Comparison of ENCODE assay signal across 19 mouse cellular contexts in the genomic region with DNA sequence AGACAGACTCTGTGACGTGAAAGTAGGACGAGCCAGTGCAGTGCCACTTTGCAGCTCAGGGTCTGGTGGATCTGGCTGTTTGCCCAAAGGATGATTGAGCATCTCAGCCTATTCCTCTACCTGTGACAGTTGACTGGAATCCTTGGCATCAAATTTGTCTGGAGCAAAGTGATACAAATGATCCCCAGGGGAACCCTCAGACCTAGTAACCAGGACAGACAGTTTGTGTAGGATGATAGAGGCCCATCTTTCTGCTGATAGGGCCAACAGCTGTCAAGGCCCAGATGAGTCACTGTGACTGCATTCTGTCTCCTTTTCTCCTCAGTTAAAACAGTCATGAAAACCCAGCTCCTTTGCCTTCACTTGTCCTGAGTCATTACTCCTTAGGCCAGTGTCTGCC. TPM values are rescaled to one million over a fixed set of nuclear protein-coding genes. Genes with fewer than 3 reads are reported as not detected.
A peak's percentile ranks its signal among the peaks of the same experiment; 100 is the strongest.
DNase-seq lines count a peak whose midpoint lies in the region; TF ChIP-seq lines count a peak whose summit lies in the region.
"Had no signal": no experiment of that assay in that cellular context is flagged by ENCODE, and none has a peak within 500 bp of the region (broad histone marks: within the 10 kb centered on the region; RNA-seq: fewer than 3 reads in every experiment).

No protein-coding gene starts in this region.

- no peaks in the 10 kb centered on the region for H3K79me3 ChIP-seq in C2C12 (ENCODE audit: low read depth)

- no peak overlapping the region for H3K4me3 ChIP-seq in C2C12 (ENCODE audit: insufficient read depth, poor library complexity, severe bottlenecking)
- H3K4me3 ChIP-seq: forebrain, embryonic 12.5 days; hindbrain, embryonic 15.5 days; neural tube, embryonic 13.5 days had no signal

- no peaks in the 10 kb centered on the region for H3K36me3 ChIP-seq in C2C12 (ENCODE audit: control insufficient read depth, insufficient read depth)
- H3K36me3 ChIP-seq: forebrain, embryonic 12.5 days; hindbrain, embryonic 15.5 days; neural tube, embryonic 13.5 days had no signal

- no peak for TF ChIP-seq CTCF in C2C12 (IDR thresholded peaks at IDR 0.05; ENCODE audit: control insufficient read depth, insufficient read depth, insufficient read length)

- no peaks in the 10 kb centered on the region for H3K27me3 ChIP-seq in C2C12 (ENCODE audit: control insufficient read depth, insufficient read depth, insufficient read length)
- H3K27me3 ChIP-seq: CH12.LX; forebrain, embryonic 12.5 days; hindbrain, embryonic 15.5 days; neural tube, embryonic 13.5 days had no signal

- peak; percentile 8 for DNase-seq in layer of hippocampus, adult 9-11 months
- no peak for DNase-seq in layer of hippocampus, adult 8-10 months (ENCODE audit: low spot score in 2 of 2)
- peak; percentile 59 for DNase-seq in 3T3-L1 (ENCODE audit: low read depth, low spot score)
- peak; percentile 6 to 23 for DNase-seq in left cerebral cortex, postnatal 36 days (ENCODE audit: low spot score in 2 of 2)
- no peak for DNase-seq in urinary bladder, adult 18-20 months (ENCODE audit: low spot score in 2 of 2)
- DNase-seq in urinary bladder, postnatal 25 days (ENCODE audit: low spot score): no peak
- DNase-seq: cerebellum, adult 11 months; heart, postnatal 14 days; kidney, adult 18-20 months; kidney, postnatal 25 days; liver; lung, adult 18-20 months; lung, postnatal 4 days; thymus, adult 18-20 months had no signal

- no peaks in the 10 kb centered on the region for H3K79me2 ChIP-seq in C2C12 (ENCODE audit: control insufficient read depth, insufficient read depth)

- no peak overlapping the region for H3ac ChIP-seq in C2C12 (ENCODE audit: control insufficient read depth, insufficient read length, low read depth)

- intact Hi-C loops in left cerebral cortex, postnatal 36 days (cut with DNase I): no loop called here

TF ChIP-seq in C2C12, 6 proteins besides CTCF, POLR2A, EP300 and RAD21:
- peak; percentile 88 for TF ChIP-seq MYOD1 (IDR thresholded peaks at IDR 0.05; ENCODE audit: control insufficient read depth, insufficient read length, low read depth)
- no peak for TF ChIP-seq CEBPB (IDR thresholded peaks at IDR 0.05; ENCODE audit: low read depth)

RNA-seq across cellular contexts. Expression of gene Ralgapa2, which starts 41.6 kb away (rescaled TPM):
- total RNA-seq in layer of hippocampus, adult 8-10 months (2022): 10 to 100 TPM; 22.5 to 30.0 (median 27.4) TPM
- 2.3 TPM for polyA plus RNA-seq in C2C12 (2012; fragmentation: generic; extraction: Trizol)
- 10 to 100 TPM; 18.8 to 29.0 TPM for total RNA-seq in left cerebral cortex, postnatal 36 days (2021)

Comparison
In these comparisons a context has a peak if more than half of its experiments do, and no peak if none do; other contexts are left out.
1. DNase-seq: peak in layer of hippocampus, adult 9-11 months (single experiment), 3T3-L1 (single experiment) and left cerebral cortex, postnatal 36 days (2 of 2); none in layer of hippocampus, adult 8-10 months (0 of 2), urinary bladder, adult 18-20 months (0 of 2) and urinary bladder, postnatal 25 days (single experiment).